Mouse (Mus musculus) kidney, postnatal 0 days (tissue): ENCODE data around the gene Tmem120b. TPM values are rescaled to one million over a fixed set of nuclear protein-coding genes. Genes with fewer than 3 reads are reported as not detected.
A peak's percentile ranks its signal among the peaks of the same experiment; 100 is the strongest.

Source experiments
- ATAC-seq: fragments of 200-750 bp; cut with Nextera tagmentation; replicated peaks from 2 replicates; pipeline ENCODE4 v1.8.0; 2017; ENCODE audit warnings: low read depth, moderate number of reproducible peaks, moderate TSS enrichment, moderate library complexity; ENCODE audit not compliant: low FRiP score
- DNase-seq: peaks from one replicate; pipeline ENCODE4 v3.0.0-alpha.2; 2016; ENCODE audit warnings: low spot score
- H3K27ac ChIP-seq: fragments of 300-500 bp; sonication (generic); 2 replicates; pipeline ENCODE4 v1.5.1; 2014; ENCODE audit warnings: mild to moderate bottlenecking
- H3K27me3 ChIP-seq: fragments of 300-500 bp; sonication (generic); 2 replicates; pipeline ENCODE4 v1.6.1; 2014; ENCODE audit warnings: low read length, mixed read lengths; ENCODE audit not compliant: insufficient read depth
- H3K36me3 ChIP-seq: fragments of 300-500 bp; sonication (generic); 2 replicates; pipeline ENCODE4 v1.6.1; 2014; ENCODE audit warnings: low read length, mixed read lengths; ENCODE audit not compliant: insufficient read depth
- H3K4me1 ChIP-seq: fragments of 300-500 bp; sonication (generic); replicated peaks from 2 replicates; pipeline ENCODE4 v1.6.1; 2014; ENCODE audit warnings: antibody characterized with exemption, low read length, mixed read lengths; ENCODE audit not compliant: insufficient read depth
- H3K4me2 ChIP-seq: fragments of 300-500 bp; sonication (generic); 2 replicates; pipeline ENCODE4 v1.6.1; 2014; ENCODE audit warnings: mild to moderate bottlenecking, low read length, moderate library complexity, mixed read lengths
- H3K4me3 ChIP-seq: fragments of 300-500 bp; sonication (generic); replicated peaks from 2 replicates; pipeline ENCODE4 v1.5.1; 2014; ENCODE audit warnings: low read depth, low read length
- H3K9ac ChIP-seq: fragments of 300-500 bp; sonication (generic); 2 replicates; pipeline ENCODE4 v1.6.1; 2014; ENCODE audit warnings: low read depth, low read length
- H3K9me3 ChIP-seq: fragments of 300-500 bp; sonication (generic); replicated peaks from 2 replicates; pipeline ENCODE4 v1.6.1; 2016; ENCODE audit warnings: low read length, inconsistent platforms, mixed read lengths
- CTCF ChIP-seq: IDR thresholded peaks from 2 replicates; pipeline ENCODE4 v1.5.1; 2016; ENCODE audit warnings: antibody characterized with exemption, low read depth, mild to moderate bottlenecking, moderate library complexity
- WGBS: fragments of 180-500 bp; shearing (Covaris S2); extraction: QIAGEN DNeasy Blood & Tissue Kit; methylation state at CpG from one replicate; pipeline ENCODE4 v1.1.7; 2014; 5-methylcytosine and 5-hydroxymethylcytosine counted together
- polyA plus RNA-seq: library from polyadenylated mRNA; unstranded; fragments of >200 nt; fragmentation: Nextera tagmentation; extraction: Ambion mirVana; gene quantifications from 2 replicates; pipeline ENCODE4 v1.2.1, GENCODE M21; 2015

Tmem120b gene
- polyA plus RNA-seq, 1 experiment from 2014 or later: 12.6 TPM

DNA sequence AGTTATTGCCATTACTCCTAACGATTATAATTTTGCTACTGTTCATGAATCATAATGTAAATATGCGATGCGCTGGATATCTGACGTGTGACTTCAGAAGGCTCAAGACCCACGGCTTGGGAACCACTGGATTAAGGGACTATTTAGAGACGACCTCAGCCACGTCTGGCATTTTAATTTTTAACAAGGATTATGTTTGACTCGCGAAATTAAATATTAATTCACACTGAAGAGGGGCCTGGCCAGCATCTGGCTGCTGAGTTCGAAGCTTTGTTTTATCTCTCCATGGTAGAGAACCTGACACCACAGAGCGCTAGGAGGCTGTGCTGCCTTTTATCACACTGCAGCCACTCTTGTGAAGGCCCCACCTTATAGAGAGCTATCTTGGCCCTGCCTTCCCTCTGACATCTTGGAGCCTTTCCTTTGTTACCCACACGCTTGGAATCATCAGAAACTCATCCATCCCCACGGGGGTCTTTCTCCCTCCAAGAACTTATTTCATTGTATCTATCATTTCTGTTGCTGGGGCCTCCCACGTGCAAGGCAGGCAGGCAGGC, 24.9 kb downstream of the Tmem120b start:
- 76% methylated on average over 14 of the region's 14 CpGs for WGBS
- Histone ChIP-seq H3K27ac (no peak overlapping the region), H3K4me3 (no peak overlapping the region), H3K36me3 (no peaks in the 10 kb centered on the region), H3K4me1 (no peaks in the 10 kb centered on the region), H3K9ac (no peak overlapping the region), H3K27me3 (no peaks in the 10 kb centered on the region), H3K4me2 (no peak overlapping the region), H3K9me3 (no peaks in the 10 kb centered on the region)
- no peak for TF ChIP-seq CTCF
- ATAC-seq (no peak), DNase-seq (no peak)

DNA sequence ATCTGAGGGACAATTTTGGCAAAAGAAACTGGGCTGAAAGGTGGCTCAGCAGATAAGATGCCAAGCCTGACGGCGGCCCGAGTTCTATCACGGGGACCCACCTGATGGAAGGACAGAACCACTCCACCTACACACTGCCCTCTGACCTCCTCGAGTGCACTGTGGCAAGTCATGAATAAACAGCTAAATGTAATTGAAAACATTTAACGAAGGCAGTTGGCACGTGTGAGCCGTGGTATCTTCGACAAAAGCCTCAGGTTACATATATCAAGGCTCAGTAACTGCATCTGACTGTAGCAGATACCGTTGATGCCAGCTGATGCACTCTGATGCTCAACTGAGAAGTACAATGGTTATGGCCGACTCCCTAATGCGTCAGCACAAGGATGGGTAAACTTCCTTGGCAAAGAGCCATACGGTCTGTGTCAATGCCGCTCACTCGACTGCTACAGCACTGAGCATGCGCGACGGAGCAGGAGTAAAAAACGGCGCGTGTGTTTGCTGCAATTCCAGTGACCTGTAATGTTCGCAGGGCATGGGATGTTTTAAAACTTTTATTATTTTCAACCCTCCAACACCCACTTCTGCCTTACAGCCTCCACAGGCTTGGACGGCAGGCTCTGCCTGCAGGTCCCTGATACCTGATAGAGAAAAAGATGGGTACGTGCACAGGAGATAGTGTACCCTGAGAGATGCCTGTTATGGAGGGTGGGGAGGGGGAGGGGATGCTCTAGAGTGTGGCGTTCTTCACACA, 26.2 kb downstream of the Tmem120b start:
- no peaks in the 10 kb centered on the region for H3K27me3 ChIP-seq
- no peaks in the 10 kb centered on the region for H3K4me1 ChIP-seq
- no peak overlapping the region for H3K27ac ChIP-seq
- H3K4me2 ChIP-seq: peak overlapping the region; percentile 42
- H3K9ac ChIP-seq: no peak overlapping the region
- H3K36me3 ChIP-seq: 0 out of 2 replicates have a peak, but pooled peaks cover 3% of the 10 kb centered on the region
- ATAC-seq (peak; percentile 54; the same call in 1 of the 2 replicates), DNase-seq (peak; percentile 68)
- H3K4me3 ChIP-seq: no peak overlapping the region
- TF ChIP-seq CTCF: no peak
- H3K9me3 ChIP-seq: no peaks in the 10 kb centered on the region
- WGBS: 47% methylated on average over 25 of the region's 25 CpGs

- no peak overlapping the region for H3K9ac ChIP-seq
- H3K4me1 ChIP-seq: no peaks in the 10 kb centered on the region
- H3K27me3 ChIP-seq: no peaks in the 10 kb centered on the region
- H3K4me2 ChIP-seq: no peak overlapping the region
- 95% methylated on average over 7 of the region's 8 CpGs for WGBS
- no peak for ATAC-seq
- DNase-seq: no peak
- H3K27ac ChIP-seq: no peak overlapping the region
- H3K9me3 ChIP-seq: no peaks in the 10 kb centered on the region
- H3K36me3 ChIP-seq: peaks cover 7% of the 10 kb centered on the region; the same call in 1 of the 2 replicates
- TF ChIP-seq CTCF: no peak
- H3K4me3 ChIP-seq: no peak overlapping the region
These were observed 28.1 kb downstream of the Tmem120b start for GRCm38 (mm10) chr5:123096299-123096698.

GRCm38 (mm10) chr5:123098487-123098886, 30.3 kb downstream of the Tmem120b start:
- H3K4me2 ChIP-seq: no peak overlapping the region

DNA sequence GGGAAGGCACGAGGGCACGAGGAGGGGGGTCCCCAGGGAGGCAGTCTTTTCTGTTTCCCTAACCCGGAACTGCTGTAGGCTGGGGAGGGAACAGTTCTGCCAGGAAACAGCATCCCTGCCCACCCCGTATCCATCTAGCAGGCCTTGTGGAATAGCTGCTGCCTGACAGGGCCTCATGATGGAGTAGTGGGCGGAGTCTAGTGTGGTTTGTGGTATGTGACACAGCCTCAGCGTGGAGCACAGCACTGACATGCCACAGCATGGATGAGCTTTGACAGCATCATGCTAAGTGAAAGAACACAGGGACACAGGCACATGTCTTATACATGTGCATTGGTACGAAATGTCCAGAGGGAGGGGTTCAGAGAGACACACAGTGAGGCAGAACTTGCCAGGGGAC, 34.2 kb downstream of the Tmem120b start:
- DNase-seq (peak; percentile 58), ATAC-seq (no peak)
- Histone ChIP-seq H3K4me2 (no peak overlapping the region), H3K36me3 (peaks cover 7% of the 10 kb centered on the region; the same call in 1 of the 2 replicates), H3K9ac (0 out of 2 replicates have a peak overlapping the region, but pooled peaks have one; percentile 2), H3K27ac (no peak overlapping the region), H3K4me3 (no peak overlapping the region), H3K9me3 (no peaks in the 10 kb centered on the region), H3K27me3 (no peaks in the 10 kb centered on the region), H3K4me1 (0 out of 2 replicates have a peak, but pooled peaks cover 6% of the 10 kb centered on the region)
- TF ChIP-seq CTCF: no peak
- 46% methylated on average over 7 of the region's 7 CpGs for WGBS

More at GRCm38 (mm10) chr5:123098487-123098886, 30.3 kb downstream of the Tmem120b start:
- no peak for DNase-seq
- Histone ChIP-seq H3K36me3 (peaks cover 7% of the 10 kb centered on the region; the same call in 1 of the 2 replicates), H3K9ac (no peak overlapping the region), H3K27me3 (no peaks in the 10 kb centered on the region), H3K4me1 (0 out of 2 replicates have a peak, but pooled peaks cover 6% of the 10 kb centered on the region), H3K4me3 (no peak overlapping the region), H3K9me3 (no peaks in the 10 kb centered on the region), H3K27ac (no peak overlapping the region)
- no peak for TF ChIP-seq CTCF
- ATAC-seq: no peak
- WGBS: 69% methylated on average over 2 of the region's 2 CpGs

- H3K36me3 ChIP-seq: peaks cover 7% of the 10 kb centered on the region; the same call in 1 of the 2 replicates
- 22% methylated on average over 8 of the region's 8 CpGs for WGBS
- H3K9me3 ChIP-seq: no peaks in the 10 kb centered on the region
- peak overlapping the region; percentile 62 for H3K27ac ChIP-seq
- no peak overlapping the region for H3K4me2 ChIP-seq
- H3K4me3 ChIP-seq: no peak overlapping the region
- no peak for TF ChIP-seq CTCF
- H3K27me3 ChIP-seq: no peaks in the 10 kb centered on the region
- H3K4me1 ChIP-seq: 0 out of 2 replicates have a peak, but pooled peaks cover 6% of the 10 kb centered on the region
- ATAC-seq (peak; percentile 76; the same call in 1 of the 2 replicates), DNase-seq (peak; percentile 82)
- H3K9ac ChIP-seq: no peak overlapping the region
These were observed 35.3 kb downstream of the Tmem120b start for GRCm38 (mm10) chr5:123103556-123103955.
